Mouse (Mus musculus) cortical plate, adult 2 months (tissue): ENCODE data around the gene Lrrc38.

Experiments used
- CTCF ChIP-seq: fragments of 200-500 bp; IDR thresholded peaks from 2 replicates; pipeline ENCODE4 v1.5.1; 2011; ENCODE audit warnings: mild to moderate bottlenecking, control low read depth, low read length; ENCODE audit not compliant: insufficient read depth; ENCODE audit errors: extremely low read depth
- POLR2A ChIP-seq: fragments of 200-500 bp; IDR thresholded peaks from 2 replicates; pipeline ENCODE4 v1.6.1; 2011; ENCODE audit warnings: mild to moderate bottlenecking, low read length, control low read depth; ENCODE audit not compliant: insufficient read depth; ENCODE audit errors: extremely low read depth

DNA sequence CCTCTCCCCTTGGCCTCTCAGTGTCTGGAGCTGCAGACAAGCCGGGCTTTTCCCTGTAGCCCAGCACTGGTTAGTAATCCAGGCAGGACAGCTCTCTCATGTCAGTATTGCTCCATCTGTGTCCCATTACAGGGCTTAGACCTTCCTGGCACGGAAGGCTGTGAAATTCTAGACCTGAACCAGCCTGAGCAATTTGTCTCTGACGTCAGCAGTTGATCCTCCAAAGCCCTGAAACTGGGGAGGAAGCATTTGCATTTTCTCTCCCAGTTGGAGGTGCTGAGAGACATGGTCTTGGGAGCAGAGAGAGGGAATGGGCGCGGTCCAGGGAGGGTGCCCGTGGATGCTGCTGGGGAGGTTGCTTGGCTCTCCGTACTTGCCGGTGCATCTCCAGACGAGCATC, 19.0 kb upstream of the Lrrc38 start:
- TF ChIP-seq CTCF (no peak), POLR2A (no peak)
